Mouse (Mus musculus) heart, embryonic 11.5 days (tissue): ENCODE results near the gene Arl6. TPM values are rescaled to one million over a fixed set of nuclear protein-coding genes. Genes with fewer than 3 reads are reported as not detected.
A peak's percentile ranks its signal among the peaks of the same experiment; 100 is the strongest.

Experiments used
- ATAC-seq: fragments of 200-750 bp; cut with Nextera tagmentation; replicated peaks from 2 replicates; pipeline ENCODE4 v1.8.0; 2017; ENCODE audit warnings: moderate library complexity; ENCODE audit not compliant: insufficient number of reproducible peaks, low FRiP score, low TSS enrichment
- H3K27ac ChIP-seq: fragments of 300-500 bp; sonication (generic); 2 replicates; pipeline ENCODE4 v1.5.1; 2014; ENCODE audit warnings: mild to moderate bottlenecking, low read depth, low read length
- H3K27me3 ChIP-seq: fragments of 300-500 bp; sonication (generic); 2 replicates; pipeline ENCODE4 v1.6.1; 2014; ENCODE audit warnings: mild to moderate bottlenecking, low read length, mixed read lengths; ENCODE audit not compliant: control insufficient read depth, insufficient read depth
- H3K36me3 ChIP-seq: fragments of 300-500 bp; sonication (generic); 2 replicates; pipeline ENCODE4 v1.6.1; 2014; ENCODE audit warnings: mild to moderate bottlenecking, low read length, moderate library complexity, mixed read lengths; ENCODE audit not compliant: control insufficient read depth, insufficient read depth
- H3K4me1 ChIP-seq: fragments of 300-500 bp; sonication (generic); 2 replicates; pipeline ENCODE4 v1.6.1; 2014; ENCODE audit warnings: low read length; ENCODE audit not compliant: control insufficient read depth, insufficient read depth
- H3K4me2 ChIP-seq: fragments of 300-500 bp; sonication (generic); 2 replicates; pipeline ENCODE4 v1.6.1; 2014; ENCODE audit warnings: mild to moderate bottlenecking, moderate library complexity
- H3K4me3 ChIP-seq: fragments of 300-500 bp; sonication (generic); 2 replicates; pipeline ENCODE4 v1.5.1; 2014; ENCODE audit warnings: low read depth, low read length
- H3K9ac ChIP-seq: fragments of 300-500 bp; sonication (generic); 2 replicates; pipeline ENCODE4 v1.6.1; 2014; ENCODE audit warnings: mild to moderate bottlenecking, low read depth, low read length, moderate library complexity
- H3K9me3 ChIP-seq: fragments of 300-500 bp; sonication (generic); replicated peaks from 2 replicates; pipeline ENCODE4 v1.6.1; 2016; ENCODE audit warnings: low read length; ENCODE audit not compliant: control insufficient read depth
- WGBS: fragments of 180-500 bp; shearing (Covaris S2); extraction: QIAGEN DNeasy Blood & Tissue Kit; methylation state at CpG from one replicate; pipeline ENCODE4 v1.1.7; 2014; ENCODE audit not compliant: insufficient replicate concordance; 5-methylcytosine and 5-hydroxymethylcytosine counted together
- polyA plus RNA-seq: library from polyadenylated mRNA; unstranded; fragments of >200 nt; fragmentation: Nextera tagmentation; extraction: Ambion mirVana; gene quantifications from 2 replicates; pipeline ENCODE4 v1.2.1, GENCODE M21; 2014

Arl6 gene
- polyA plus RNA-seq, result 20.8 and 24.6 TPM in 2 replicates

- Histone ChIP-seq H3K9me3 (no peaks in the 10 kb centered on the region), H3K4me1 (no peaks in the 10 kb centered on the region), H3K4me2 (peak within 1 kb of the TSS; percentile 58), H3K27ac (peak within 1 kb of the TSS; percentile 96), H3K4me3 (peak within 1 kb of the TSS; percentile 67), H3K36me3 (no peaks in the 10 kb centered on the region), H3K27me3 (no peaks in the 10 kb centered on the region), H3K9ac (peak within 1 kb of the TSS; percentile 80)
- peak; percentile 95 for ATAC-seq
- WGBS, result under 1% methylated on average over 46 of the region's 46 CpGs
These were observed at the start of gene Arl6 for GRCm38 (mm10) chr16:59639102-59639691. Arl6 (minus strand) TSS chr16:59639391.

GRCm38 (mm10) chr16:59685135-59685534 lies 45.9 kb upstream of the Arl6 start:
- H3K27me3 ChIP-seq, result no peaks in the 10 kb centered on the region
- no peak overlapping the region for H3K4me2 ChIP-seq
- H3K27ac ChIP-seq, result no peak overlapping the region
- WGBS, result 72% methylated on average over 5 of the region's 5 CpGs
- H3K4me1 ChIP-seq, result no peaks in the 10 kb centered on the region
- no peak overlapping the region for H3K9ac ChIP-seq
- ATAC-seq, result no peak
- no peaks in the 10 kb centered on the region for H3K9me3 ChIP-seq
- H3K36me3 ChIP-seq, result no peaks in the 10 kb centered on the region
- no peak overlapping the region for H3K4me3 ChIP-seq

- Histone ChIP-seq H3K27me3 (no peaks in the 10 kb centered on the region), H3K9ac (no peak overlapping the region), H3K9me3 (no peaks in the 10 kb centered on the region), H3K4me1 (no peaks in the 10 kb centered on the region), H3K27ac (no peak overlapping the region), H3K4me2 (no peak overlapping the region), H3K4me3 (no peak overlapping the region), H3K36me3 (no peaks in the 10 kb centered on the region)
- WGBS, result 6% methylated on average over 8 of the region's 8 CpGs
- no peak for ATAC-seq
These were observed 44.2 kb upstream of the Arl6 start for GRCm38 (mm10) chr16:59683434-59683833.

GRCm38 (mm10) chr16:59682216-59682891 lies 43.2 kb upstream of the Arl6 start:
- no peak for ATAC-seq
- no peaks in the 10 kb centered on the region for H3K27me3 ChIP-seq
- H3K27ac ChIP-seq, result no peak overlapping the region
- H3K9ac ChIP-seq, result no peak overlapping the region
- 79% methylated on average over 8 of the region's 8 CpGs for WGBS
- H3K4me2 ChIP-seq, result no peak overlapping the region
- H3K4me3 ChIP-seq, result no peak overlapping the region
- H3K9me3 ChIP-seq, result no peaks in the 10 kb centered on the region
- H3K36me3 ChIP-seq, result no peaks in the 10 kb centered on the region
- no peaks in the 10 kb centered on the region for H3K4me1 ChIP-seq

- Histone ChIP-seq H3K4me1 (no peaks in the 10 kb centered on the region), H3K27ac (no peak overlapping the region), H3K9ac (no peak overlapping the region), H3K4me3 (no peak overlapping the region), H3K27me3 (no peaks in the 10 kb centered on the region), H3K9me3 (no peaks in the 10 kb centered on the region), H3K36me3 (no peaks in the 10 kb centered on the region), H3K4me2 (no peak overlapping the region)
- no peak for ATAC-seq
- WGBS, result 69% methylated on average over 2 of the region's 2 CpGs
These were observed 27.7 kb upstream of the Arl6 start for GRCm38 (mm10) chr16:59666938-59667337.

- no peak for ATAC-seq
- Histone ChIP-seq H3K9me3 (no peaks in the 10 kb centered on the region), H3K4me1 (no peaks in the 10 kb centered on the region), H3K36me3 (no peaks in the 10 kb centered on the region), H3K4me2 (no peak overlapping the region), H3K27ac (no peak overlapping the region), H3K9ac (no peak overlapping the region), H3K4me3 (no peak overlapping the region), H3K27me3 (no peaks in the 10 kb centered on the region)
- WGBS, result 48% methylated on average over 2 of the region's 2 CpGs
These were observed 4.6 kb upstream of the Arl6 start for GRCm38 (mm10) chr16:59643766-59644165.

- H3K36me3 ChIP-seq, result no peaks in the 10 kb centered on the region
- H3K9ac ChIP-seq, result no peak overlapping the region
- no peaks in the 10 kb centered on the region for H3K4me1 ChIP-seq
- 85% methylated on average over 3 of the region's 3 CpGs for WGBS
- no peak for ATAC-seq
- no peak overlapping the region for H3K4me3 ChIP-seq
- no peak overlapping the region for H3K4me2 ChIP-seq
- H3K27me3 ChIP-seq, result no peaks in the 10 kb centered on the region
- H3K27ac ChIP-seq, result no peak overlapping the region
- no peaks in the 10 kb centered on the region for H3K9me3 ChIP-seq
These were observed 794 bp upstream of the Arl6 start for GRCm38 (mm10) chr16:59639985-59640384.

GRCm38 (mm10) chr16:59634598-59634997 lies 4.6 kb downstream of the Arl6 start:
- H3K4me2 ChIP-seq, result no peak overlapping the region
- 78% methylated on average over 2 of the region's 2 CpGs for WGBS
- no peak for ATAC-seq
- H3K36me3 ChIP-seq, result no peaks in the 10 kb centered on the region
- H3K27ac ChIP-seq, result no peak overlapping the region
- no peaks in the 10 kb centered on the region for H3K9me3 ChIP-seq
- no peaks in the 10 kb centered on the region for H3K4me1 ChIP-seq
- H3K27me3 ChIP-seq, result no peaks in the 10 kb centered on the region
- H3K4me3 ChIP-seq, result no peak overlapping the region
- H3K9ac ChIP-seq, result no peak overlapping the region

GRCm38 (mm10) chr16:59621554-59621953 lies 17.6 kb downstream of the Arl6 start:
- 90% methylated on average over 2 of the region's 2 CpGs for WGBS

More at GRCm38 (mm10) chr16:59621554-59621953, 17.6 kb downstream of the Arl6 start:
- Histone ChIP-seq H3K9me3 (no peaks in the 10 kb centered on the region), H3K4me3 (no peak overlapping the region), H3K36me3 (no peaks in the 10 kb centered on the region), H3K9ac (no peak overlapping the region), H3K4me1 (no peaks in the 10 kb centered on the region), H3K4me2 (no peak overlapping the region), H3K27me3 (no peaks in the 10 kb centered on the region), H3K27ac (no peak overlapping the region)
- no peak for ATAC-seq
